Mouse (Mus musculus): Measurements from ENCODE around the gene Birc3. TPM values are rescaled to one million over a fixed set of nuclear protein-coding genes. Genes with fewer than 3 reads are reported as not detected.
A peak's percentile ranks its signal among the peaks of the same experiment; 100 is the strongest.
"Not testable (repeated sequence)": the region's sequence is repeated elsewhere in the genome, so short reads cannot be mapped to it uniquely, and the experiment has no call there.

Birc3 gene
- total RNA-seq (2015) = 84.4 and 87.7 TPM in 2 replicates
- 128 TPM in 2 replicates for total RNA-seq (2017)

DNA sequence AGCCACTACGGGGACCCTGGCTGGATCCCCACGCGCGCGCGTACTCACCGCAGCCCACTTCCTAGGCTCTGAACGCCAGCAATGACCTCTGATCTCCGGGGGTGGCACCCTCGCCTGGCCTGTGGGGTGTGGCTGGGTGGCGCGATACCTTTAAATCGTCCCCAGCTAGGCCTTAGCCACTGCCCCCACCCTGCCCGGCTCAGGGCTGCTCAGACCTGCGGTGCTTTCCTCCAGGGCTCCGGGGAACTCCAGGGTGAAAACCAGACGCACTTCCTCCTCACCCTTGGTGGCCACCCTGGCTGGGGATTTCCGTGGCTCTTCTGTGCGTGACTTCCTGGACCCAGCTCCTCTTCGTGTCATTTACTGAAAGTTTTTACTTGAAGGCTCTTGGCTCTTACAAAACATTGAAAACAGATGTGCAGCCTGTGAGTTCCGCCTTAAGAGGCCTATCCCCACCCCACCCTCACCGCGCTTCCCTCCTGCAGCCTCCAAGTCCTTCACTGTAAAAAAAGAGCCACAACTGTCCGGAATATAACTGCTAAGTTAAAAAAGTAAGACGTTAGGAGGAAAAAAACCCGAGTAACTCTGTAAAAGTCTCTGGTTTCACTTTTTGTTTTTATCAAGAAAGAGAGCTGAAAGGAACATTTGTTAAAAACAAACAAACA lies at the start of gene Birc3:
Birc3 (minus strand) TSS at position 412 of the 665 bp plus-strand sequence.
- ATAC-seq (ENCODE audit: poor library complexity, severe bottlenecking) = peak; percentile 77

- no peak for ATAC-seq (ENCODE audit: poor library complexity, severe bottlenecking)
Measured at GRCm38 (mm10) chr9:7914925-7915324, 41.9 kb upstream of the Birc3 start.

GRCm38 (mm10) chr9:7914487-7914886 lies 41.5 kb upstream of the Birc3 start:
- peak; percentile 49 for ATAC-seq (ENCODE audit: poor library complexity, severe bottlenecking)

DNA sequence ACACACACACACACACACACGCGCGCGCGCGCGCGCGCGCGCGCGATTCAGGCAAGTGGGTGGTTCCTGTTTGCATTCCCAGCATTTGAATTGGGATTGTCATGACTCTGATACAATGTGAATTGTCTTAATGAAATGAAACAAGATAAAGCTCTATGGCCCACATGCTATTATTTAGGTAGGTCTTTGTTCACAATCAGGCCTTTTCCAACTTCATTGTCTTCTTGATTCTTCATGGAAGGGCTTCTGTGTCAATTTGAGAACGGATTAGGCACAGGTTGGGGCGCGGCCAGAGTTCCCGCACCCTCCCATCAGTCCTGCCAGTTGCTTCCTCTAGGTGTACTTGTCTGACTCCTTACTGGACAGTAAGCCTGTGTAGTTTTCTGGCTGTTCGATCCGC lies 41.0 kb upstream of the Birc3 start:
- ATAC-seq (ENCODE audit: poor library complexity, severe bottlenecking) = no peak

DNA sequence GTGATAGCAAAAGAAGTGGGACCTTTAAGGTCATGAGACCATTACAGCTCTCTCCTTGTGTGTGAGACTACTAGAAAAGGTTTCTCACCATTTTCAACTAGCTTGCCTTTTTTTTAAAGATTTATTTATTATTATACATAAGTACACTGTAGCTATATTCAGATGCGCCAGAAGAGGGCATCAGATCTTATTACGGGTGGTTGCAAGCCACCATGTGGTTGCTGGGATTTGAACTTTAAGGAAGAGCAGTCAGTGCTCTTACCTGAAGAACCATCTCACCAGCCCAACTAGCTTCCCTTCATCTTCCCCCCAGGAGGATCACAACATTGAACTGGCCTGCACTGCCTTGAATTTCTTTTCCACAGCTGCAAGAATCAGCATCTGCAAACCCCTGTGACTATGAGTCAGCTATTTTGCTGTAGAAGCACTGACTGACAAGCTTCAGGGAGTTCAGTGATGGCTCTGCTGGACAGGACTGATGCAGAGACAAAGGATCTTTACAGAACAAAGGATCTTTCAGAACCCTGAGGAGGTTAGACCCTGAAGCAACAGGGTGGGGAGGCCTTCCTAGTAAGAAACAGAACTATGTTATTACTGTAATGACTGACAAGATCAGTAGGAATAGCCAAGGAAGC lies 34.5 kb upstream of the Birc3 start:
- no peak for ATAC-seq (ENCODE audit: poor library complexity, severe bottlenecking)

DNA sequence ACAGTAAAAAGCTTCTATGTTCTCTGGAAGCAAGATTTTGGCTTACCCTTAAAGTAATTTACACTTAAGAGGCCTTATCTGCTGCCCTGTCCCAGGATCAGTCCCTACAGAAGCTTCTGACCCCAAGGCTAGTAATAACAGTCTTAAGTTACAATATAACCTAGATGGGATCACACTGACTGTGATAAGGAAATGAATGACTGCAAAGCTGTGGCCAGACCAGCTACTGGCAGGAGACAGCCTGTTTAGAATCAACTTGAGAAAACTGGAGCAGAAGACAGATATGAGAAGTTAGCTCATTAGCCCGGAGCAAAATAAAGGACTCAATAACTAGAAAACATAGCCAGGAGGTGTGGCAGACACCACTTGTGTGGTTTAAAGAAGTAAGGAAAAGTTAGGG lies 33.6 kb upstream of the Birc3 start:
- ATAC-seq (ENCODE audit: poor library complexity, severe bottlenecking) = no peak

GRCm38 (mm10) chr9:7903825-7904224 lies 30.8 kb upstream of the Birc3 start:
- no peak for ATAC-seq (ENCODE audit: poor library complexity, severe bottlenecking)

GRCm38 (mm10) chr9:7903262-7903661 lies 30.3 kb upstream of the Birc3 start:
- no peak for ATAC-seq (ENCODE audit: poor library complexity, severe bottlenecking)

DNA sequence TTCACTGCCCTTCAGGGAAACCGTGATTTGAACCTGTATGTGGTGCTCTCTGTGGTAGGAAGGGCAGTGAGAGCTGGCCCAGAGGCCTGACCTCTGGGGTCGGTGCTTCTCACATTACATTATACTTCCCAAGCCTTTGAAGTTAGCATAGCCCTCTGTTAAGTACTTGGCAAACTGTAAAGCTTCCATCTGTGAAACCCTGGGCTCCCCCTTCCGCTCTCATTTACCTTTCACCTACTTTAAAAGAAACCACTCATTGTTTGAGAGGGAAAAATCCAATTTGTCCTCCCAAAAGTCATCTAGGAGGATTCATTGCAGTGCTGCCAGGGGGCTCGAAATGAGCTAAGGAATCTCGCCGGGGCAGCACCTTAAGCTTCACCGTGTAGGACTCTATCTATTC lies 29.3 kb upstream of the Birc3 start:
- no peak for ATAC-seq (ENCODE audit: poor library complexity, severe bottlenecking)

GRCm38 (mm10) chr9:7900965-7901364 lies 28.0 kb upstream of the Birc3 start:
- no peak for ATAC-seq (ENCODE audit: poor library complexity, severe bottlenecking)

- peak; percentile 99 for ATAC-seq (ENCODE audit: poor library complexity, severe bottlenecking)
Measured at GRCm38 (mm10) chr9:7897502-7897901, 24.5 kb upstream of the Birc3 start.

DNA sequence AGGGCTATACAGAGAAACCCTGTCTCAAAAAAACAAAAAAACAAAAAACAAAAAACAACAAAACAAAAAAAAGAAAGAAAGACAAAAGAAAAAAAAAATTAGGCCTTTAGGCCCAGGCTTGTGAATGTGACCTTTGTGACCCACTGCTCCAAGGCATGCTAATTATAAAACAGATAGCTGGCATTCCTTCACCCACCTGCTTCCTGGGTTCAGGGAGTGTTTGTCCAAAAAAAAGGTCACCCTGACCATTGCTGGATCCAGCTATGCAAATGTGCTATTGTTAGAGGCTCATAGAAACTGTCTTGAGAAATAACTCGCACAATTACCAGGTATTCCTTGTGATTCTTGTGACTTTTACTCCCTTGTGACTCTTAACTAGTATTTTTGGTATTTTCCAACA lies 18.8 kb upstream of the Birc3 start:
- ATAC-seq (ENCODE audit: poor library complexity, severe bottlenecking) = not testable (repeated sequence)

GRCm38 (mm10) chr9:7891177-7891576 lies 18.2 kb upstream of the Birc3 start:
- peak; percentile 80 for ATAC-seq (ENCODE audit: poor library complexity, severe bottlenecking)

- ATAC-seq (ENCODE audit: poor library complexity, severe bottlenecking) = no peak
Measured at GRCm38 (mm10) chr9:7884346-7884745, 11.4 kb upstream of the Birc3 start.

DNA sequence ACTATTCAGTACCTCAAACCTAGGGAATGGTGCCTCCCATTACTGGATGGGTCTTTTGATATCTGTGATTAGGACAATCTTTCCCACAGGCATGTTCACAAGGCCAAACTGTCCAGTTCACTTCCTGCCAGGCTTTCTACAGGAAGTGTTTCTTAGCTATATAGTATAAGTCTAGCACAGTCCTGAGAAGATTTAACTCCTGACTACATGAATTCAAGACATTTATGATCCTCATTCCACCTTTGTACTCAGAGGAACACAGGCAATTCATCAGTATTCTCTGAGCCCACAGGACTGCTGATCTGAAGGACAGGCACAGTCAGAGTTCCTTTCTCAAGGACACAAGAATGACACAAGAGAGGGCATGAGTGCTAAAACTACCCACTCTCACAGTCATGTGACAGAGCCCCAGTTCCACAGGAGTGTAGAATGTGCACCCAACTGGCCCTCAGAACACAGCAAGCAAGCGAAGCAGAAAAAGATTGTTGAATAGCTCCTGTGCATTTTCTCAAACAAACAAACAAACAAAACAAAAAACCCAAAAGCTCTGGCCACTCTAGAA lies 9.4 kb upstream of the Birc3 start:
- no peak for ATAC-seq (ENCODE audit: poor library complexity, severe bottlenecking)

GRCm38 (mm10) chr9:7873511-7874211 lies 675 bp upstream of the Birc3 start:
- ATAC-seq (ENCODE audit: poor library complexity, severe bottlenecking) = no peak

DNA sequence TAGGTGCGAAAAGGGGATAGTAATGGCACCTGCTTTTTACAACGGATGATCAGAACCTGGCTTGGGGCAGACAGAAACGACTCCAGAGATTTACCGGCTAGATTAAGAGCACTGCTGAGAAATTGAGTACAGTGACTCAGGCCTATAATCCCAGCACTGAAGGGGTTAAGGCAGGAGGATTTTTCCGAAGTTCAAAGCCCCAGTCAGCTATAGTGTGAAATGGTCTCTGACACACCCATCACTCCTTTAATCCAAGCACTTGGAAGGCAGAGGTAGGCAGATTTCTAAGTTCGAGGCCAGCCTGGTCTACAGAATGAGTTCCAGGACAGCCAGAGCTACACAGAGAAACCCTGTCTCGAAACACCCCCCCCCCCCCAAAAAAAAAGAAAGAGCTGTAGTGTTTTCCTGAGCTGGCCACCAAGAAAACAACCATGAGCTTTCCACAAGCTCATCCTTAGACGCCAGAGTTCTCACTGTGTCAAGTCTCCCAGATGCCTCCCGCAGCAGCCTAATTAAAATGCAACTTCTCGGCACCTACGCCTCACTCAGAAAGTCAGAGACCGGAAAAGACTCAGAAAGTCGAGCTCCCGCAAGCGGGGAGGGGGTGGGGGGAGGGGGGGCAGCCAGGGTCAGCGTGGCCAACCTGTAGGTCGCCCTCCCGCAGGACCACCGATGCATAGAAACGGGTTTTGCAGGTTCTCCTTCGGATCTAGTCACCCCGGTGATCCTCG lies 777 bp downstream of the Birc3 start:
- no peak for ATAC-seq (ENCODE audit: poor library complexity, severe bottlenecking)

DNA sequence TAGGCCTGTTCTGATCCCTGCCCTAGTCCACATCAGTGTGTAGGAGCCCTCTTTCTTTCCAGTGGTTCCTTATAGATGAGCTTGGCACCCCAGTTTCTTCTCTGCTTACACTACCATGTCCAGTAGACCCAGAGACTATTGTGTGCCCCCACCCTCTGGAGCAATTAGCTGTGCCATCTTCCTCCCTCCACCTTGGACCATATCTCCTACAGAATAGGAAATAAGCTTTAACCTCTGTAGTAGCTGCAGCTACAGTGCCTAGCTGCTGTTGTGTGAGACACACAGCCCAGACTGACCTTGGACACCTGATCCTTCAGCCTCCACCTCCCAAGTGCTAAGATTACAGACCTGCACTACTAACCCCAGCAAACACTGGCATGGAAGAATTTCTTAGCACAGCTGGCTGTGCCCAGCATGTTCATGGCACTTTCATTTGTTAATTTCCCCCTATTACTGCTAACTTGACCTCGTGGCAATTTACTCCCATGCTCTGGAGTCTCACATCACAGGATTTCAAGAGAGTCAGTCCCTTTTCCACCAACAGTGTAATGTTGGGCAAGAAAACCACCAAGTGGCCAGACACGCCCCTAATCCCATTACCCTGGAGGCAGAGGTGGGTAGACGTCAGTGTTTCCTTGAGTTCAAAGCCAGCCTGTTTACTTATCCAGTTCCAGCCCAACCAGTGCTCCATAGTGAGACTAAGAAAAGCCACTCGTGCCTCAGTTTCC lies 1.5 kb downstream of the Birc3 start:
- peak; percentile 20 for ATAC-seq (ENCODE audit: poor library complexity, severe bottlenecking)

DNA sequence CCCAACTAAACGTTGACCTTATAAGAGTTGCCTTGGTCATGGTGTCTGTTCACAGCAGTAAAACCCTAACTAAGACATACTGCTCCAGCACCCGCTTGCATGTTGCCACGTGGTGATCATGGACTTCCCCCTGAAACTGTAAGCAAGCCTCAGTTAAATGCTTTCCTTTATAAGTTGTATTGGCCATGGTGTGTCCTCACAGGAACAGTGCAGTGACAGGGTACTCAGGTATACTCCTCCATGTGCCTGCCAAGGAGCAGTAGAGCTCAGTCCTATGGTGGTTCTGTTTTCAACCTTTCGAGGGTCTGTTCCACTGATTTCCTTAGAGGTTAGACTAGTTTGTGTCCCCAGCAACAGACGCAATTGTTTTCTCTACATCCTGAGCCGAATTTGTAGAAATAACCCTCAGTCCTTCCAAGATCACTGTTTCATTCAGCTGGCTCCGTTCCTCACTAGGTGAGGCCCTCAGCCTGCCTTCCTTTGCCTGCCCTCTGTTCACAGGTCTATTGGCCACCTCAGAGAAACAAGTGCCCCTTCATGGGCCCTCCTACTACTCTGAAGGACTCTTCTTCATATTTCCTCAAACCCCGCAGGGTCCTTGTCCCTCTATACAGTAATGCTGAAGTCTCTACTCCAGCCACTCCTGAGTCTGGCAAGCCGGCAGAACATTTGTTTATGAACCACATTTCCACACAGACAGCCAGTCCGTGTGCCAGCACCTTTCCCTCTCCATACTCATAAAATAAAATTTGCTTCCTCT lies 2.2 kb downstream of the Birc3 start:
- ATAC-seq (ENCODE audit: poor library complexity, severe bottlenecking) = no peak
